Mouse (Mus musculus): ENCODE results near the gene Tpgs1. TPM values are rescaled to one million over a fixed set of nuclear protein-coding genes. Genes with fewer than 3 reads are reported as not detected.

Tpgs1 gene
- polyA plus RNA-seq, 1 experiment: 60.3 TPM

DNA sequence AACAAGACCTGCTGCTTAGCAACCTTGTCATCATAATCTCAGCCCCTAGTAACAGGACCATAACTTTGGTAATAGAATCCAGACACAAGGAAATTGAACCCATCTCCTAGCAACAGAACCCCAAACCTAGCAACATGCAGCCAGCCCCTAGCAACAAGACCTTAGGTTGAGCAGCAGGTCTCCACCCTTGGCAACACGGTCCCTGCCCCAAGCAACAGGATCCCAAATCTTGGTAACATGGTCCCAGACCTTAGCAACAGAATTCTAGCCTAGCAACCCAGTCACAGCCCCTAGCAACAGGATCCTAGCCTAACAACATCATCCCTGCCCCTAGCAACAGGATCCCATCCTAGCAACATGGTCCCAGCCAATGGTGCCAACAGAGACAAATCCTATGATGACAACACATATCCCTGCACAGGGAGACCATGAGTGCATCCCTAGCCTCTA, 14.2 kb upstream of the Tpgs1 start:
- Histone ChIP-seq H3K4me3 (ENCODE audit: insufficient read depth, low read depth, low read length) (no peak overlapping the region), H3K4me1 (ENCODE audit: control insufficient read depth, insufficient read depth, low read length) (no peaks in the 10 kb centered on the region), H3K27me3 (replicated peaks; ENCODE audit: control insufficient read depth, insufficient read depth, low read length) (no peaks in the 10 kb centered on the region), H3K27ac (ENCODE audit: insufficient read depth, low read depth, low read length) (no peak overlapping the region), H3K36me3 (ENCODE audit: control insufficient read depth, insufficient read depth, low read length) (no peaks in the 10 kb centered on the region)
- WGBS: 49% methylated on average over 1 of the region's 1 CpGs
- TF ChIP-seq POLR2A (IDR thresholded peaks at IDR 0.05; ENCODE audit: low read depth, low read length) (no peak), CTCF (conservative IDR thresholded peaks at IDR 0.05; ENCODE audit: insufficient read depth, insufficient read length, low read depth, low read length) (no peak)
- no peak for DNase-seq

DNA sequence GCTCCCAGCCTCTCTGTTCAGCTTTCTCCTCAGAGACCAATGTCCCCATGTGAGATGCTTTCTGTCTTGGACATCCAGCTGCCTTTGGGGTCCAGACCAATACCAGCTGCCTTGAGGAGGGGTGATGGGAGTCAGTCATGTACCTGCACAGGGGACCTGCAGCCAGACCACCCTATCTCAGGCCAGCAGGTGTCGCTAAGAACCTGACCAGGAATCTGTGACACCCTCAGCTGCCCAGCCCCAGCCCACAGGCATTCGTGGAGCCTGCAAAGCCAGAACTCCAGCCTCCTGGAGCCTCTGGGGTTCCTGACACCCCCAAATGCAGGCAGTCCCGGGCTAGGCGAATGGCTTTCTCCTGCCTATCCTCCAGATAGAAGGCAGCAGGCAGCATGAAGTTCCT, 10.3 kb upstream of the Tpgs1 start:
- H3K4me1 ChIP-seq (ENCODE audit: control insufficient read depth, insufficient read depth, low read length): no peaks in the 10 kb centered on the region
- no peaks in the 10 kb centered on the region for H3K27me3 ChIP-seq (replicated peaks; ENCODE audit: control insufficient read depth, insufficient read depth, low read length)
- no peak for DNase-seq
- H3K27ac ChIP-seq (ENCODE audit: insufficient read depth, low read depth, low read length): no peak overlapping the region
- WGBS: 27% methylated on average over 4 of the region's 4 CpGs
- TF ChIP-seq CTCF (conservative IDR thresholded peaks at IDR 0.05; ENCODE audit: insufficient read depth, insufficient read length, low read depth, low read length) (peak; percentile 32; the same call in 1 of the 2 replicates), POLR2A (IDR thresholded peaks at IDR 0.05; ENCODE audit: low read depth, low read length) (no peak)
- H3K36me3 ChIP-seq (ENCODE audit: control insufficient read depth, insufficient read depth, low read length): no peaks in the 10 kb centered on the region
- no peak overlapping the region for H3K4me3 ChIP-seq (ENCODE audit: insufficient read depth, low read depth, low read length)

DNA sequence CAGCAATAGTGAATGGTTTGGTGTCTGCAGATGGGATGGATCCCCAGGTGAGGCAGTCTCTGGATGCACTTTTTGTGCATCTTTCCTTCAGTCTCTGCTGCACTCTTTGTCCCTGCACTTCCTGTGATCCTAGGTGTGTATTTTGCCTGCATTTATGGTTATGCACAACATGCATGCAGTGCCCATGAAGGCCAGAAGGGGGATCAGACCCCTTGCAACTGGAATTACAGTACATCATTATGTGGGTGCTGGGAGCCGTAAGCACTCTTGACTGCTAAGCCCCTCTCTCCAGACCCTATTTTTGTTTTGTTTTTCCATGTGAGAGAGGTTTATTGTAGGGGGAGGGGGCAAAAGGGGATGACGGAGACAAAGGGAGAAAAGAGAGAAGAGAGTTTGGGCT, 8.9 kb upstream of the Tpgs1 start:
- 78% methylated on average over 2 of the region's 2 CpGs for WGBS
- Histone ChIP-seq H3K27ac (ENCODE audit: insufficient read depth, low read depth, low read length) (no peak overlapping the region), H3K27me3 (replicated peaks; ENCODE audit: control insufficient read depth, insufficient read depth, low read length) (no peaks in the 10 kb centered on the region), H3K4me1 (ENCODE audit: control insufficient read depth, insufficient read depth, low read length) (no peaks in the 10 kb centered on the region), H3K4me3 (ENCODE audit: insufficient read depth, low read depth, low read length) (no peak overlapping the region), H3K36me3 (ENCODE audit: control insufficient read depth, insufficient read depth, low read length) (no peaks in the 10 kb centered on the region)
- TF ChIP-seq CTCF (conservative IDR thresholded peaks at IDR 0.05; ENCODE audit: insufficient read depth, insufficient read length, low read depth, low read length) (peak; percentile 31; the same call in 1 of the 2 replicates), POLR2A (IDR thresholded peaks at IDR 0.05; ENCODE audit: low read depth, low read length) (no peak)
- no peak for DNase-seq

DNA sequence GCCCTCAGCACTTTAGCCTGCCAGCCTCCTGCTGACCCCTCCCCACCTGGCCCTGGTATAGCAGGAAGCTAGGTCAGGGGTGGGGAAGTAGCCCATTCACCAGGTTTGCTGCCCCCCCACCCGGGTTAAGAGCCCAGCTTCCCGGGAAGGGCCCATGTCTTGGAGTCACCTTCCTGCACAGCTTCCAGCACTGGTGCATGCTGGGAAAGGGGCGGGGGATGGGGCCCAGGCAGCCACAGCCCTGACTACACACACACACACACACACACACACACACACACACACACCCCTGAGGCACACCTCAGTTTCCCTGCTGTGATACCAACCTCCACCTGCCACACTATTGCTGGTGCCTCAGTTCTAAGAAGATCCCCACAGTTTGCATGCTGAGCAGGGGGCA, 7.3 kb upstream of the Tpgs1 start:
- TF ChIP-seq POLR2A (IDR thresholded peaks at IDR 0.05; ENCODE audit: low read depth, low read length): no peak
- H3K36me3 ChIP-seq (ENCODE audit: control insufficient read depth, insufficient read depth, low read length): no peaks in the 10 kb centered on the region
- no peak overlapping the region for H3K4me3 ChIP-seq (ENCODE audit: insufficient read depth, low read depth, low read length)
- H3K27me3 ChIP-seq (replicated peaks; ENCODE audit: control insufficient read depth, insufficient read depth, low read length): no peaks in the 10 kb centered on the region
- DNase-seq: no peak
- no peak overlapping the region for H3K27ac ChIP-seq (ENCODE audit: insufficient read depth, low read depth, low read length)
- WGBS: 55% methylated on average over 3 of the region's 3 CpGs
- no peaks in the 10 kb centered on the region for H3K4me1 ChIP-seq (ENCODE audit: control insufficient read depth, insufficient read depth, low read length)

DNA sequence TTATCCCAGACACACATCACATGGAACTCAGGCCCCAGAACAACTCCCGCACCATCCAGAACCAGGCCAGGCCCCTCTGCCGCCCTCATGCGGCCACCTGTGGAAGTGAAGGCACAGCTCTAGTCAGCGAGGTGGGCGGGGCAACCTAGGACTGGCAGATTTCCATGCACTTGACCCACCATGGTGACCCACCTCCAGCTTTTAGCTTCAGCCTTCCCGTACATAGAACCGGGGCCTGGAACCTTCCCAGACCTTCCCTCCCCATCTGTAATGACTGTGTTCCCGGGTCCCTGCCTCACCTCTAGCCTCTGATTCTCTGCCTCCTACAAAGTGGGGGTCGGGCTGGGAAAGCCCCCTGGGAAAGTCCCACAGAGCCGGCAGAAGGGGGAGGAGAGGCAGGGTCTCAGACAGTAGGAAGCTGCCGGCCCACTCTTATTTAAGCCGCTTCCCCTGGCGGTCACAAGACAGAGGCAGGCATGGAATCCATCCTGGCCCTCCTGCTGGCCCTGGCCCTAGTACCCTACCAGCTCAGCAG, 5.0 kb upstream of the Tpgs1 start, which contains the start of gene Madcam1:
TSS of gene Madcam1 (plus strand) at position 429 of the 535 bp plus-strand sequence.
- DNase-seq: peak; percentile 70
- no peaks in the 10 kb centered on the region for H3K4me1 ChIP-seq (ENCODE audit: control insufficient read depth, insufficient read depth, low read length)
- H3K27ac ChIP-seq (ENCODE audit: insufficient read depth, low read depth, low read length): no peak within 1 kb of the TSS
- no peaks in the 10 kb centered on the region for H3K36me3 ChIP-seq (ENCODE audit: control insufficient read depth, insufficient read depth, low read length)
- H3K27me3 ChIP-seq (replicated peaks; ENCODE audit: control insufficient read depth, insufficient read depth, low read length): no peaks in the 10 kb centered on the region
- no peak within 1 kb of the TSS for H3K4me3 ChIP-seq (ENCODE audit: insufficient read depth, low read depth, low read length)
- WGBS: 15% methylated on average over 13 of the region's 13 CpGs
- TF ChIP-seq POLR2A (IDR thresholded peaks at IDR 0.05; ENCODE audit: low read depth, low read length) (no peak), CTCF (conservative IDR thresholded peaks at IDR 0.05; ENCODE audit: insufficient read depth, insufficient read length, low read depth, low read length) (peak; percentile 84)

DNA sequence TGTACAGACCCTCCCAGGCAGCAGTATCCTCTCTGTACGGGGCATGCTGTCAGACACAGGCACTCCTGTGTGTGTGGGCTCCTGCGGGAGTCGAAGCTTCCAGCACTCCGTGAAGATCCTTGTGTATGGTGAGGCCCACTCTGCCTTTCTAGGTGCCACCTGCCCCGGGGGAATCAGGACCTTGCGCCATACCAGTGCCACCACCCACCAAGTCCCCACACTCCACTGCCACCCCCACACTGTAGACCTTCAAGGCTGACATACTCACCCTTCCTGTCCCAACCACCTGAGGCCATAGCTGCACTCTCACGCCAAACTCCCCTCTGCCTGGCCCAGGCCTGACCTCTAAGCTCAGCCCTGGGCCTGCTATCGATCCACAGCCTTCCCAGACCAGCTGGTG, 4.1 kb upstream of the Tpgs1 start:
- TF ChIP-seq CTCF (conservative IDR thresholded peaks at IDR 0.05; ENCODE audit: insufficient read depth, insufficient read length, low read depth, low read length) (no peak), POLR2A (IDR thresholded peaks at IDR 0.05; ENCODE audit: low read depth, low read length) (no peak)
- 87% methylated on average over 8 of the region's 8 CpGs for WGBS
- no peak overlapping the region for H3K27ac ChIP-seq (ENCODE audit: insufficient read depth, low read depth, low read length)
- H3K36me3 ChIP-seq (ENCODE audit: control insufficient read depth, insufficient read depth, low read length): no peaks in the 10 kb centered on the region
- DNase-seq: no peak
- H3K4me1 ChIP-seq (ENCODE audit: control insufficient read depth, insufficient read depth, low read length): peaks cover 2% of the 10 kb centered on the region; the same call in 1 of the 2 replicates
- no peak overlapping the region for H3K4me3 ChIP-seq (ENCODE audit: insufficient read depth, low read depth, low read length)
- H3K27me3 ChIP-seq (replicated peaks; ENCODE audit: control insufficient read depth, insufficient read depth, low read length): no peaks in the 10 kb centered on the region

DNA sequence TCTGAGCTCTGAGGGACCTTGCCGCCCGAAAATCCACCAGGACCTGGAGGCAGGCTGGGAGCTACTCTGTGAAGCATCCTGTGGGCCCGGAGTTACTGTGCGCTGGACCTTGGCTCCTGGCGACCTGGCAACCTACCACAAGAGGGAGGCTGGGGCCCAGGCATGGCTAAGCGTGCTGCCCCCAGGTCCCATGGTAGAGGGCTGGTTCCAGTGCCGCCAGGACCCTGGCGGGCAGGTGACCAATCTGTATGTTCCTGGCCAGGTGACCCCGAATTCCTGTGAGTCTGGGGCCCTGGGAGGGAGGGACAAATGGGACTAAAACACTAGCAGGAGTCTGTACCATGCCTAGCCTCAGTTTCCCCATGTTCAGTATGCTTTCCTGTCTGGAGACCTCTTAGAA, 2.7 kb upstream of the Tpgs1 start:
- TF ChIP-seq CTCF (conservative IDR thresholded peaks at IDR 0.05; ENCODE audit: insufficient read depth, insufficient read length, low read depth, low read length) (no peak), POLR2A (IDR thresholded peaks at IDR 0.05; ENCODE audit: low read depth, low read length) (no peak)
- no peak for DNase-seq
- Histone ChIP-seq H3K36me3 (ENCODE audit: control insufficient read depth, insufficient read depth, low read length) (no peaks in the 10 kb centered on the region), H3K27me3 (replicated peaks; ENCODE audit: control insufficient read depth, insufficient read depth, low read length) (no peaks in the 10 kb centered on the region), H3K4me1 (ENCODE audit: control insufficient read depth, insufficient read depth, low read length) (peaks cover 8% of the 10 kb centered on the region), H3K4me3 (ENCODE audit: insufficient read depth, low read depth, low read length) (no peak overlapping the region), H3K27ac (ENCODE audit: insufficient read depth, low read depth, low read length) (no peak overlapping the region)
- WGBS: 65% methylated on average over 9 of the region's 9 CpGs

Measured in kidney, adult 2 months (tissue).